Mouse (Mus musculus): ENCODE results near the gene Grin1.

DNA sequence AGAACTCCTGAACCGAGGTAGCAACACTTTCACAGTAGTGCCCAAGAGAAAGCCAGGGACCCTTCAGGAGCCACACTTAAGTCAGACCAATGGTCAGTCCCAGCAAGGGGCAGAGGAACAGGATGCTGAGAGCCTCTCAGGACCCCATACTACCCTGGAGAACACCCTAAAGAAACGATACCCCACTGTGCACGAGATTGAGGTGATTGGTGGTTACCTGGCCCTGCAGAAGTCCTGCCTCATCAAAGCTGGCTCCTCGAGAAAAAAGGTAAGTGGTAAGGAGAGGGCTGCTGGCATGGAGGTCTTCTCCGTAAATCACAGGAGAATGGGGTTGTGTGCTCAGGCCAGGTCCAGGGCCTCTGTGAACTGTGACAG, 54.7 kb downstream of the Grin1 start:
- no peak for TF ChIP-seq POLR2A (IDR thresholded peaks at IDR 0.05; ENCODE audit: borderline replicate concordance, low read depth, low read length)
- no peak for TF ChIP-seq CTCF (IDR thresholded peaks at IDR 0.05; ENCODE audit: low read depth, low read length)
